Mouse (Mus musculus) MEL (cell line): ENCODE results near the gene Borcs5.

ENCODE experiments used
- CHD2 ChIP-seq: IDR thresholded peaks from 2 replicates; pipeline ENCODE4 v1.6.1; 2011; ENCODE audit warnings: low read length, improper control_type of control experiment
- CTCF ChIP-seq, 3 experiments: IDR thresholded peaks in 2 of 3; conservative IDR thresholded peaks in 1 of 3; 2 replicates each; pipeline ENCODE4 v1.5.1; 2011 to 2012; ENCODE audit warnings: low read length in 3 of 3, low read depth in 2 of 3, mild to moderate bottlenecking in 2 of 3, improper control_type of control experiment in 1 of 3, inconsistent platforms in 1 of 3, mixed read lengths in 1 of 3, moderate library complexity in 1 of 3; ENCODE audit not compliant: control insufficient read depth in 1 of 3, insufficient read depth in 1 of 3, poor library complexity in 1 of 3, severe bottlenecking in 1 of 3
- EP300 ChIP-seq, 2 experiments: IDR thresholded peaks; 2 replicates each; pipeline ENCODE4 v1.6.1; 2011; ENCODE audit warnings: improper control_type of control experiment in 2 of 2, low read length in 2 of 2, low read depth in 1 of 2, mild to moderate bottlenecking in 1 of 2
- GATA1 ChIP-seq: IDR thresholded peaks from 2 replicates; pipeline ENCODE4 v1.6.1; 2011; ENCODE audit warnings: low read depth, low read length, improper control_type of control experiment
- RCOR1 ChIP-seq: IDR thresholded peaks from 2 replicates; pipeline ENCODE4 v1.6.1; 2012; ENCODE audit warnings: low read depth, mild to moderate bottlenecking, inconsistent platforms, low read length, improper control_type of control experiment

DNA sequence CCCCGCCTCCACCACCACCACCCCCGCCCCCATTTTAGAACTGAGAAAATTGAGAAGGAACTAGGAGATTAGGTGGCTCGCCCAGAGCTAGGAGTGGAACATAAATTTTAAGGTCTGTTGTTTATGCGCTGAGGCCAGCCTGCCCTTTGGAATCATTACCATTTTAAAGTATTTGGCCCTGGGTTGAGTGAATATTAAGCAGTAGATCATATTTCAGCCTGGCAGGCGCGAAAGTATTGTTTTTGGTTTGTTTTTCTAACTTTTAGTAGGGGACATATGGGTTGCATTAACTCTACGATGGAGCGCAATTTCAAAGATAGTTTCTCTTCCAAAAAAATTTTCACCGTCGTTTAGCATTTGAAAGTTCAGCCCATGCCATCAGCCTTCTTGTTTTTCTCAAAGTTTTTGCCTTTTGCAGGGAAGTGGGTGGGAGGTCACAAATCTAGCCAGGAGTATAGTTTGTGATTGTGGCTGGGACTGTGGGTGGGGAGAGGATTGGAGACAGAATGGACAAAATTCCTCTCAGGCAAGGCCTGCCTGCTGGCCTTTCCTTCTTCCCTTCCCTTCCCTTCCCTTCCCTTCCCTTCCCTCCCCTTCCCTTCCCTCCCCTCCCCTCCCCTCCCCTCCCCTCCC lies 36.8 kb upstream of the Borcs5 start:
- TF ChIP-seq CHD2 (no peak), RCOR1 (no peak), CTCF (IDR thresholded peaks at IDR 0.05 in 2 of 3, conservative IDR thresholded peaks at IDR 0.05 in 1 of 3; ENCODE audit: control insufficient read depth in 1 of 3, insufficient read depth in 1 of 3, low read depth in 2 of 3, low read length in 3 of 3, poor library complexity in 1 of 3, severe bottlenecking in 1 of 3) (no peak), GATA1 (no peak), EP300 (IDR thresholded peaks at IDR 0.05; ENCODE audit: low read depth in 1 of 2, low read length in 2 of 2) (no peak)
